Mouse (Mus musculus) embryonic facial prominence, embryonic 14.5 days (tissue): ENCODE measurements around the gene Olfr16. TPM values are rescaled to one million over a fixed set of nuclear protein-coding genes. Genes with fewer than 3 reads are reported as not detected.

Experiments used
- ATAC-seq: fragments of 200-750 bp; cut with Nextera tagmentation; 2 replicates; pipeline ENCODE4 v1.8.0; 2017; ENCODE audit warnings: low read depth, moderate number of reproducible peaks, moderate TSS enrichment
- DNase-seq: peaks from one replicate; pipeline ENCODE4 v3.0.0-alpha.2; 2015; ENCODE audit warnings: low spot score
- H3K27ac ChIP-seq: fragments of 300-500 bp; sonication (generic); replicated peaks from 2 replicates; pipeline ENCODE4 v1.5.1; 2014; ENCODE audit warnings: low read depth, mild to moderate bottlenecking, low read length, moderate library complexity
- H3K27me3 ChIP-seq: fragments of 300-500 bp; sonication (generic); replicated peaks from 2 replicates; pipeline ENCODE4 v1.6.1; 2014; ENCODE audit warnings: low read length; ENCODE audit not compliant: control insufficient read depth, insufficient read depth
- H3K36me3 ChIP-seq: fragments of 300-500 bp; sonication (generic); 2 replicates; pipeline ENCODE4 v1.6.1; 2014; ENCODE audit warnings: low read length, mixed read lengths; ENCODE audit not compliant: control insufficient read depth, insufficient read depth
- H3K4me1 ChIP-seq: fragments of 300-500 bp; sonication (generic); 2 replicates; pipeline ENCODE4 v1.6.1; 2014; ENCODE audit warnings: antibody characterized with exemption, low read length; ENCODE audit not compliant: control insufficient read depth, insufficient read depth
- H3K4me2 ChIP-seq: fragments of 300-500 bp; sonication (generic); 2 replicates; pipeline ENCODE4 v1.6.1; 2014; ENCODE audit warnings: low read depth, mild to moderate bottlenecking, low read length, moderate library complexity, mixed read lengths
- H3K4me3 ChIP-seq: fragments of 300-500 bp; sonication (generic); 2 replicates; pipeline ENCODE4 v1.5.1; 2014; ENCODE audit warnings: low read depth, mild to moderate bottlenecking, low read length
- H3K9ac ChIP-seq: fragments of 300-500 bp; sonication (generic); 2 replicates; pipeline ENCODE4 v1.6.1; 2014; ENCODE audit warnings: low read depth, mild to moderate bottlenecking, low read length, moderate library complexity, mixed read lengths
- H3K9me3 ChIP-seq: fragments of 300-500 bp; sonication (generic); 2 replicates; pipeline ENCODE4 v1.6.1; 2016; ENCODE audit warnings: low read length; ENCODE audit not compliant: control insufficient read depth
- WGBS: fragments of 180-500 bp; shearing (Covaris S2); extraction: QIAGEN DNeasy Blood & Tissue Kit; methylation state at CpG from one replicate; pipeline ENCODE4 v1.1.7; 2014; 5-methylcytosine and 5-hydroxymethylcytosine counted together
- polyA plus RNA-seq: library from polyadenylated mRNA; unstranded; fragments of >200 nt; fragmentation: Nextera tagmentation; extraction: Ambion mirVana; gene quantifications from 2 replicates; pipeline ENCODE4 v1.2.1, GENCODE M21; 2014

The Olfr16 gene
- polyA plus RNA-seq, 1 experiment from 2014 or later = not detected

GRCm38 (mm10) chr1:172990635-172991009, 40.4 kb downstream of the Olfr16 start:
- no peak overlapping the region for H3K4me3 ChIP-seq
- H3K27me3 ChIP-seq = no peaks in the 10 kb centered on the region
- 73% methylated on average over 3 of the region's 3 CpGs for whole genome bisulfite sequencing
- ATAC-seq (no peak), DNase-seq (no peak)
- no peaks in the 10 kb centered on the region for H3K9me3 ChIP-seq
- H3K9ac ChIP-seq = no peak overlapping the region
- H3K36me3 ChIP-seq = no peaks in the 10 kb centered on the region
- H3K4me2 ChIP-seq = no peak overlapping the region
- no peak overlapping the region for H3K27ac ChIP-seq
- H3K4me1 ChIP-seq = no peaks in the 10 kb centered on the region

Other genes with a start within 250 kb of the Olfr16 start
- gene Apcs, start 55.4 kb upstream of the Olfr16 start, polyA plus RNA-seq = not detected in 2 replicates
- not detected in 2 replicates for gene Olfr1408, start 187.0 kb downstream of the Olfr16 start, polyA plus RNA-seq
- 0.29 TPM in 1 of 2 replicates, not detected in the other for gene Olfr1406, start 240.2 kb downstream of the Olfr16 start, polyA plus RNA-seq
- gene Olfr218, start 247.4 kb downstream of the Olfr16 start, polyA plus RNA-seq = not detected in 2 replicates